Mouse (Mus musculus): ENCODE measurements at regions not wholly inside any gene's neighbourhood (a gene's known extent, or its start where the extent isn't known, plus 50 kb on each side); places are given as distances from the start of the nearest gene placed in this dataset.

- no peak for ATAC-seq (ENCODE audit: extremely low read depth, insufficient number of reproducible peaks, low FRiP score, poor library complexity, severe bottlenecking)
Observed at GRCm38 (mm10) chr5:146644499-146644898, 59.5 kb upstream of the Gpr12 start.

- ATAC-seq (ENCODE audit: extremely low read depth, insufficient number of reproducible peaks, low FRiP score, poor library complexity, severe bottlenecking): no peak
Observed at GRCm38 (mm10) chr5:146641931-146642330, 56.9 kb upstream of the Gpr12 start.

- no peak for ATAC-seq (ENCODE audit: extremely low read depth, insufficient number of reproducible peaks, low FRiP score, poor library complexity, severe bottlenecking)
Observed at GRCm38 (mm10) chr5:146636859-146637258, 51.8 kb upstream of the Gpr12 start.
